12 mouse cellular contexts compared by ENCODE assay signal in the genomic region with DNA sequence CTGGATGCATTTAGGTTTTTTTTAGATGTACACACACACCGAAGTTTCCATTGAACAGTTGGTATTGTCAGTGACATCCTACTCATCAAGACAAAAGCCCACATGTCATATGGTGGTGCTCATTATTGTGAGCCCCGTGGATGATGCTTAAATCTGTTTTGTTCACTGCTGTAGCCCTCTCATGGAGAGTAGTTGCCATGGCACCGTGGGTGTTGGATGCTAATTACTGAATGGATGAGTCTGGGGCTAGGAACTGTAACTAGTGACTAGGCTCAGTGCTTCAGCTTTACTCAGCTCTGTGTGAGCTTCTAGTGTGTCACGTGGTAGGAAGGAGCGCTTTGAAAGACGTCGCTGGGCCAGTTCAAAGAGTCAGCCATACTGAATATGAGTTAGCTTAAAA. TPM values are rescaled to one million over a fixed set of nuclear protein-coding genes. Genes with fewer than 3 reads are reported as not detected.
DNase-seq lines count a peak whose midpoint lies in the region; ATAC-seq and TF ChIP-seq lines count a peak whose summit lies in the region.
"Had no signal": no experiment of that assay in that cellular context is flagged by ENCODE, and none has a peak within 500 bp of the region (broad histone marks: within the 10 kb centered on the region; RNA-seq: fewer than 3 reads in every experiment).

No protein-coding gene starts in this region.

- WGBS in midbrain, postnatal 0 days = 58% methylated on average over 7 of the region's 7 CpGs

- DNase-seq in frontal cortex, postnatal 25 days (ENCODE audit: low spot score in 2 of 2) = no peak
- DNase-seq in brain, adult 2 months (ENCODE audit: low read depth, low spot score) = peak; percentile 88
- peak; percentile 58 for DNase-seq in induced T-regulatory cell, adult 2 months (ENCODE audit: low read depth)
- DNase-seq in midbrain, postnatal 0 days (ENCODE audit: low spot score) = no peak
- DNase-seq in embryo, embryonic 9.5 days (ENCODE audit: extremely low spot score) = no peak
- DNase-seq in heart, adult 18-20 months = no peak
- DNase-seq in c-Kit-positive CD71-positive TER-119-positive erythroid progenitor cells, embryonic 14.5 days (ENCODE audit: low spot score) = no peak
- DNase-seq: kidney, adult 8-10 months had no signal

- no peak overlapping the region for H3K27ac ChIP-seq in midbrain, postnatal 0 days (ENCODE audit: low read depth, low read length)
- H3K27ac ChIP-seq: limb, embryonic 13.5 days; neural tube, embryonic 13.5 days had no signal

- peak; percentile 15; the same call in 1 of the 2 replicates for TF ChIP-seq CTCF in midbrain, postnatal 0 days (IDR thresholded peaks at IDR 0.05)

- no peak overlapping the region for H3K4me2 ChIP-seq in midbrain, postnatal 0 days (ENCODE audit: low read depth, low read length, poor library complexity, severe bottlenecking)
- H3K4me2 ChIP-seq: limb, embryonic 13.5 days; neural tube, embryonic 13.5 days had no signal

- no peaks in the 10 kb centered on the region for H3K9me3 ChIP-seq in midbrain, postnatal 0 days (ENCODE audit: low read length)
- H3K9me3 ChIP-seq: limb, embryonic 13.5 days; neural tube, embryonic 13.5 days had no signal

- H3K27me3 ChIP-seq in midbrain, postnatal 0 days (ENCODE audit: insufficient read depth, low read length) = no peaks in the 10 kb centered on the region
- H3K27me3 ChIP-seq: limb, embryonic 13.5 days; neural tube, embryonic 13.5 days had no signal

- no peak overlapping the region for H3K9ac ChIP-seq in midbrain, postnatal 0 days (replicated peaks; ENCODE audit: low read length, poor library complexity, severe bottlenecking)
- H3K9ac ChIP-seq: limb, embryonic 13.5 days; neural tube, embryonic 13.5 days had no signal

- H3K4me1 ChIP-seq in midbrain, postnatal 0 days (ENCODE audit: insufficient read depth, low read length) = no peaks in the 10 kb centered on the region
- H3K4me1 ChIP-seq: limb, embryonic 13.5 days had no signal

- H3K36me3 ChIP-seq in midbrain, postnatal 0 days (ENCODE audit: insufficient read depth, low read length) = peaks cover 8% of the 10 kb centered on the region
- H3K36me3 ChIP-seq: limb, embryonic 13.5 days had no signal

- H3K4me3 ChIP-seq in midbrain, postnatal 0 days (ENCODE audit: low read depth, low read length) = no peak overlapping the region
- H3K4me3 ChIP-seq: limb, embryonic 13.5 days; neural tube, embryonic 13.5 days had no signal

- peak; percentile 87 for ATAC-seq in frontal cortex, adult (ENCODE audit: low TSS enrichment)
- ATAC-seq in midbrain, postnatal 0 days (ENCODE audit: low FRiP score) = no peak
- ATAC-seq: lung, postnatal 0 days had no signal

RNA-seq across cellular contexts. Expression of gene Slain1, which starts 13.0 kb away (rescaled TPM):
- 70.0 and 89.7 TPM in 2 replicates for total RNA-seq in midbrain, postnatal 0 days (2014; rRNA removed)
- polyA plus RNA-seq in midbrain, postnatal 0 days (2015; fragmentation: Nextera tagmentation; extraction: Ambion mirVana) = 16.6 and 20.3 TPM in 2 replicates
- total RNA-seq in heart, adult 18-20 months (2021) = 1 to 10 TPM in 1 of 2 experiments, under 1 TPM in 1; 0.15 to 1.2 TPM

Comparison
In these comparisons a context has a peak if more than half of its experiments do, and no peak if none do; other contexts are left out.
1. DNase-seq: peak in brain, adult 2 months (single experiment) and induced T-regulatory cell, adult 2 months (single experiment); none in frontal cortex, postnatal 25 days (0 of 2), midbrain, postnatal 0 days (single experiment), embryo, embryonic 9.5 days (single experiment), heart, adult 18-20 months (0 of 2) and c-Kit-positive CD71-positive TER-119-positive erythroid progenitor cells, embryonic 14.5 days (single experiment).
2. RNA of gene Slain1, which starts 13.0 kb away (total RNA-seq): 70.0 to 89.7 TPM in midbrain, postnatal 0 days; 0.15 to 1.2 TPM in heart, adult 18-20 months; every median in the first group is over 10 times any median in the second.